Mouse (Mus musculus) liver, adult (tissue): ENCODE results near the gene Gm45716.

ENCODE experiments used
- GATA4 ChIP-seq: IDR thresholded peaks from 2 replicates; pipeline ENCODE4 v1.6.1; 2014; ENCODE audit warnings: mild to moderate bottlenecking, low read length; ENCODE audit not compliant: insufficient replicate concordance

Gm45716 gene

DNA sequence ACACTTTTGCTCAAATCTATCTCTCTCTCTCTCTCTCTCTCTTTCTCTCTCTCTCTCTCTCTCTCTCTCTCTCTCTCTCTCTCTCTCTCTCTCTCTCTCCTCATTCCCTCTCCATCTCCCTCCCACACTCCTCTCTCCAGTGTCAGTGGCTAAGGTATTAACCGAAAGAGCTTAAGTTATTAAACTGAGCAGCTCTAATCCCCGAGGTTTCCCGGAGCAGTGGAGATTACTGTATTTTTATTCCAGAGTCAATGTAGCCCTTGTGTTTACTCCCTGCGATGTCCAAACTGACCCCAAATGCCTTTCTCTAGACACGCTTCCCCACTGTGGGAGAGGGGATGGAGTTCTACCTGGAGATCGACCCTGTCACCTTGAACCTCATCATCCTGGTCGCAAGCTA lies at the start of gene Gm45716:
Gene Gm45716 (plus strand): TSS at position 243 of the 400 bp plus-strand sequence.
- TF ChIP-seq GATA4, result no peak

GRCm38 (mm10) chr11:90142393-90142792 lies 45.1 kb upstream of the Gm45716 start:
- no peak for TF ChIP-seq GATA4

- no peak for TF ChIP-seq GATA4
Observed at GRCm38 (mm10) chr11:90142936-90143335, 44.5 kb upstream of the Gm45716 start.

- TF ChIP-seq GATA4, result no peak
Observed at GRCm38 (mm10) chr11:90146086-90146860, 41.2 kb upstream of the Gm45716 start.

GRCm38 (mm10) chr11:90155066-90155465 lies 32.4 kb upstream of the Gm45716 start:
- no peak for TF ChIP-seq GATA4

- no peak for TF ChIP-seq GATA4
Observed at GRCm38 (mm10) chr11:90155466-90155865, 32.0 kb upstream of the Gm45716 start.

- no peak for TF ChIP-seq GATA4
Observed at GRCm38 (mm10) chr11:90167771-90168170, 19.7 kb upstream of the Gm45716 start.

- TF ChIP-seq GATA4, result no peak
Observed at GRCm38 (mm10) chr11:90168338-90169065, 19.0 kb upstream of the Gm45716 start.

DNA sequence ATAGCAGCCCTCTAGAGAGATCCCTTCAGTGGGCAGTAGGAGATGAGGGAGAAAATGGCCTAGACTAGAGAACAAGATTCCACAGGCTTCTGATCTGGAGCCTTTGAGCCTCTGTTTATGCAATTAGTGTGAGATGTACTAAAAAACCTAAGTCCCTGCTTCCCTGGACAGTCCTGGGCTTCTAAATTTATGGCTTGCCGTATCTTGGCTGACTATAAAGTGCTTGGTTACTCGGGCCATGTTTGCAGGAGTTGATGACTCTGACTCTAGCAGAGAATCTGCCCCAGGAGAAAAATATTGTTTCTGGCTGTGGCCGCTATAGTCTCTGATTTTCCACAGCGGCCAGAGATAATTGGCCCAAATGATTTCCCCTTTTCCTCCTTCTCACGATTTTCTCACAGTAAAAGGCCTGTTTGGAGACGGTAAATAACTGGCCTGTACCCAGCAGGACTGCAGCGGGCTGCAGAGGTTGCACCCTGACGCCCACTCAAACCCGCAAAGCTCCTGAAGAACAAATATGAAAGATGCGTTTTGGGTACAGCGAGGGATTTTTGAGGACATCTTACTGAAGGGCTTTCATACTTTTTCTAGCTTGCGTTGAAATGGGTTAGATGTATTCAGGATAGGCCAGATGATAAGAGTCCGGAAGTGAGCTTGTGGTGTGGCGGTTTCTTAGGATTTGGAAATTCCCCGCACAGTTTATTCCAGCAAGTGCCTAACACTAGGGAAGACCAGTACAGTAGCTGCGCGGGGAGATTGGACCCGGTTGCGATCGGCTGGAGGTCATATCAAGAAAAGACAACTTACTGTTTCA lies 18.1 kb upstream of the Gm45716 start:
- no peak for TF ChIP-seq GATA4

- TF ChIP-seq GATA4, result no peak
Observed at GRCm38 (mm10) chr11:90170014-90170320, 17.5 kb upstream of the Gm45716 start.

DNA sequence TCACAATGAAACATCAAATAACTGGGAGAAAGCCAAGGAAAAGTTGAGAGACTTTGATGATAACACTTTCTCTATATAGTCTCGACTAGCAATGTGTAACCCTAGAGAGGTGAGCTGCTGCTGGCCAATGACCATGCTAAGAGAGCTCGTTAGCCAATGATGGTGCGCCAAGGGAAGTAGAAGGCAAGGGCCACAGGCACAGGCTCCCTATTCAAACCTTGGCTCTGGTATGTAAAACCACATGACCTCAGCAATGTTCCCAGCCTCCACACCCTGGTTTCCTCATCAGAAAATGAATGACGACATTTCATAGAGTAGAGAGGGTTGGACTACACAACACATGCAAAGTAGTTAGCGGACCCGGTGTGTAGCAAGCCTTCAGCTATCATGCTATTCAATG lies 15.2 kb upstream of the Gm45716 start:
- no peak for TF ChIP-seq GATA4

DNA sequence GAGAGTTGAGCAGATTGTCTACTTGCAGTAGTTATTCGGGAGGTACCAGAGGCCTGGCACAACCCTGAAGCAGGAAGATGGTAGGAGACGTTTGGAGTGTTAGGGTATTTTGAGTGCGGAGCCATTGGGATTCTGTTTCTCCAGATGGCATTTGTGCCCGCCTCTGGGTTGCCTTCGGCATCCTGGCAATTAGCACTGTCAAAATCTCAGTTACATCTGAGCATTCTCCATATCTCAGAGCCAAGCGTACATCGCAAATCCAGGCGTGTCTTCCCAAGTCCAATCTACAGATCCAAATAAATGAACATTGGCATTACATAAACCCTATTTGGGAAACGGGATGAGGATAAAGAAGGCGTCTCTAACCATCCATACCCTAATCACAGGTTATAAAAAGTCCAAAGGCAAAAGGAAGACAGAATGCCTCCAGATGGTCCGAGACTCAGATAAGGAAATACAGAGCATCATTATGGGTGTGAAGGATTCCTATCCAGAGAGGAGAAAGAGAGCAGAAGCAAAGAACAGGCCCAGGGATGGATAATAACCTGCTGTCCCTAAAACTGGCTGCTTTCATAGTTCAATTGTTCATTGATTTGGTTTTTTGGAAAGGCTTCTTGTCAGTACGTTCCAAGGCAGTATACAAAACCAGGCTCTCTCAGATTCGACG lies 11.7 kb upstream of the Gm45716 start:
- TF ChIP-seq GATA4, result no peak

- TF ChIP-seq GATA4, result no peak
Observed at GRCm38 (mm10) chr11:90177389-90177788, 10.1 kb upstream of the Gm45716 start.

DNA sequence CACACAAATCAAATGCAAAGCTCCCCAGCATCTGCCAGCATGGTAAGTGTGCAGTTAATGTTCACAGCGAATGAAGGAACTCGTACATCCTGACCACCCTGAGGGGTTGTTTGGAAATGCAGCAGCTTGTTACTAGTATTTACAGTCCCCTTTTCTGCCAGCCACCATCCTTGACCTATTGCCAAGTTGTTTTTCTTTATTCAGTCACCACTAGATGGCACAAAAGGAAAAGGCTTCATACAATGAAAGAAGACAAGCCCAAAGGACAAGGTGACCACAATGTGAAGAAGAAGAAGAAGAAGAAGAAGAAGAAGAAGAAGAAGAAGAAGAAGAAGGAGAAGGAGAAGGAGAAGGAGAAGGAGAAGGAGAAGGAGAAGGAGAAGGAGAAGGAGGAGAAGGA lies 4.1 kb upstream of the Gm45716 start:
- no peak for TF ChIP-seq GATA4

GRCm38 (mm10) chr11:90184756-90185155 lies 2.7 kb upstream of the Gm45716 start:
- no peak; the same call in 1 of the 2 replicates for TF ChIP-seq GATA4

DNA sequence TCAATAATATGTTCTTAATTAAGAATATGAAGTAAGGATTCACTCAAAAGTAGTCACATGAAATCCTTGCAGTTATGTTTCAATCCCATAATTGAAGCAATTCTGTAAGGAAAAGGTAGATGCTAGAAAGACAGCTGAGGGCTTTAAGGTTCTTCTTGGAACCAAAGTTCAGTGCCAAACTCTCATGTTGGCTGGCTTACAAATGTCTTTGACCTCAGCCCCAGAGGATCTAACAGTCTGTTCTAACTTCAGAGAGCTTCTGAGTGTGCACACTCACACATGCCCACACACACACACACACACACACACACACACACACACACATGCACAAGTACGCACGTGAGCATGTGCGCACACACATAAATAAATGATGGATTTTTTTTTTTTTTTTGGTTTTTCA lies 2.7 kb downstream of the Gm45716 start:
- TF ChIP-seq GATA4, result no peak

GRCm38 (mm10) chr11:90194946-90195345 lies 7.5 kb downstream of the Gm45716 start:
- no peak for TF ChIP-seq GATA4
